ENCODE assay signal across 8 mouse cellular contexts in genomic region chr5:111409412-111410044, GRCm38 (mm10). TPM values are rescaled to one million over a fixed set of nuclear protein-coding genes. Genes with fewer than 3 reads are reported as not detected.
A peak's percentile ranks its signal among the peaks of the same experiment; 100 is the strongest.
DNase-seq lines count a peak whose midpoint lies in the region; ATAC-seq and TF ChIP-seq lines count a peak whose summit lies in the region.

No protein-coding gene starts in this region.

- H3K36me3 ChIP-seq in kidney, adult 2 months (ENCODE audit: control insufficient read depth, insufficient read depth, low read length), result no peaks in the 10 kb centered on the region
- no peaks in the 10 kb centered on the region for H3K36me3 ChIP-seq in kidney, embryonic 16.5 days (ENCODE audit: insufficient read depth, low read length)
- H3K36me3 ChIP-seq in ES-E14 (ENCODE audit: control insufficient read depth, insufficient read depth, low read length, poor library complexity, severe bottlenecking), result no peaks in the 10 kb centered on the region
- no peaks in the 10 kb centered on the region for H3K36me3 ChIP-seq in embryonic facial prominence, embryonic 15.5 days
- no peaks in the 10 kb centered on the region for H3K36me3 ChIP-seq in lung, embryonic 14.5 days (ENCODE audit: insufficient read depth)

- H3K4me2 ChIP-seq in kidney, embryonic 16.5 days (replicated peaks; ENCODE audit: low read depth, low read length), result no peak overlapping the region
- H3K4me2 ChIP-seq in embryonic facial prominence, embryonic 15.5 days (replicated peaks), result no peak overlapping the region
- no peak overlapping the region for H3K4me2 ChIP-seq in lung, embryonic 14.5 days

- no peak overlapping the region for H3K4me3 ChIP-seq in kidney, adult 2 months (ENCODE audit: insufficient read depth, low read depth, low read length)
- no peak overlapping the region for H3K4me3 ChIP-seq in kidney, embryonic 16.5 days (ENCODE audit: low read length)
- no peak overlapping the region for H3K4me3 ChIP-seq in ES-E14 (ENCODE audit: insufficient read depth in 1 of 2, low read depth in 1 of 2, low read length in 2 of 2, poor library complexity in 1 of 2, severe bottlenecking in 1 of 2)
- no peak overlapping the region for H3K4me3 ChIP-seq in embryonic facial prominence, embryonic 15.5 days (replicated peaks)
- H3K4me3 ChIP-seq in lung, embryonic 14.5 days (ENCODE audit: low read depth, low read length), result no peak overlapping the region

- no peaks in the 10 kb centered on the region for H3K9me3 ChIP-seq in kidney, embryonic 16.5 days (ENCODE audit: low read length)
- H3K9me3 ChIP-seq in ES-E14 (ENCODE audit: control insufficient read depth, insufficient read depth, low read depth, low read length), result no peaks in the 10 kb centered on the region
- no peaks in the 10 kb centered on the region for H3K9me3 ChIP-seq in embryonic facial prominence, embryonic 15.5 days (replicated peaks)
- H3K9me3 ChIP-seq in lung, embryonic 14.5 days (ENCODE audit: low read depth, low read length), result no peaks in the 10 kb centered on the region

- H3K27ac ChIP-seq in kidney, adult 2 months (ENCODE audit: insufficient read depth, low read depth, low read length), result no peak overlapping the region
- no peak overlapping the region for H3K27ac ChIP-seq in kidney, embryonic 16.5 days (ENCODE audit: low read length)
- H3K27ac ChIP-seq in ES-E14 (ENCODE audit: insufficient read depth, low read depth, low read length, poor library complexity, severe bottlenecking), result no peak overlapping the region
- H3K27ac ChIP-seq in embryonic facial prominence, embryonic 15.5 days (replicated peaks), result peak overlapping the region; percentile 87
- 0 out of 2 replicates have a peak overlapping the region, but pooled peaks have one; percentile 88 for H3K27ac ChIP-seq in lung, embryonic 14.5 days (ENCODE audit: low read depth)

- peak; percentile 60 for TF ChIP-seq CTCF in kidney, adult 2 months (conservative IDR thresholded peaks at IDR 0.05; ENCODE audit: insufficient read depth, insufficient read length, low read depth, low read length)
- peak; percentile 71 for TF ChIP-seq CTCF in lung, embryonic 14.5 days (IDR thresholded peaks at IDR 0.05; ENCODE audit: low read depth)

- no peak for ATAC-seq in kidney, embryonic 16.5 days (ENCODE audit: low FRiP score, low TSS enrichment)
- no peak for ATAC-seq in embryonic facial prominence, embryonic 15.5 days (ENCODE audit: insufficient number of reproducible peaks, low FRiP score, low TSS enrichment, low read depth)
- no peak for ATAC-seq in lung, embryonic 14.5 days (ENCODE audit: insufficient read depth)

- no peak for TF ChIP-seq POLR2A in kidney, adult 2 months (IDR thresholded peaks at IDR 0.05; ENCODE audit: low read depth, low read length)

- H3K27me3 ChIP-seq in kidney, adult 2 months (replicated peaks; ENCODE audit: control insufficient read depth, insufficient read depth, low read length), result no peaks in the 10 kb centered on the region
- peaks cover 54% of the 10 kb centered on the region for H3K27me3 ChIP-seq in kidney, embryonic 16.5 days (ENCODE audit: insufficient read depth, low read length)
- H3K27me3 ChIP-seq in embryonic facial prominence, embryonic 15.5 days, result peaks cover 4% of the 10 kb centered on the region; the same call in 1 of the 2 replicates
- no peaks in the 10 kb centered on the region for H3K27me3 ChIP-seq in lung, embryonic 14.5 days (ENCODE audit: insufficient read depth, low read length)

- no peak overlapping the region for H3K9ac ChIP-seq in kidney, embryonic 16.5 days (replicated peaks; ENCODE audit: low read length)
- no peak overlapping the region for H3K9ac ChIP-seq in ES-E14 (ENCODE audit: insufficient read depth, low read depth, low read length, poor library complexity, severe bottlenecking)
- H3K9ac ChIP-seq in embryonic facial prominence, embryonic 15.5 days, result no peak overlapping the region
- H3K9ac ChIP-seq in lung, embryonic 14.5 days, result no peak overlapping the region

- DNase-seq in kidney, adult 2 months, result peak; percentile 25
- peak; percentile 71 for DNase-seq in ES-E14 (ENCODE audit: low read depth, low spot score)
- DNase-seq in lung, embryonic 14.5 days, result peak; percentile 77
- no peak for DNase-seq in spleen, adult 12 weeks (ENCODE audit: low spot score)
- no peak for DNase-seq in urinary bladder, postnatal 4 days (ENCODE audit: low spot score in 2 of 2)
- DNase-seq in ovary, postnatal 36 days (ENCODE audit: low spot score), result no peak

- no peaks in the 10 kb centered on the region for H3K4me1 ChIP-seq in kidney, adult 2 months (ENCODE audit: control insufficient read depth, insufficient read depth, low read length)
- H3K4me1 ChIP-seq in kidney, embryonic 16.5 days (ENCODE audit: insufficient read depth, low read length), result peaks cover 9% of the 10 kb centered on the region
- peaks cover 0 to 5% of the 10 kb centered on the region in 2 experiments; a peak in 1 of 4 replicates for H3K4me1 ChIP-seq in ES-E14 (ENCODE audit: control insufficient read depth in 2 of 2, insufficient read depth in 2 of 2, low read length in 2 of 2, poor library complexity in 1 of 2)
- peaks cover 39% of the 10 kb centered on the region for H3K4me1 ChIP-seq in embryonic facial prominence, embryonic 15.5 days
- H3K4me1 ChIP-seq in lung, embryonic 14.5 days (ENCODE audit: insufficient read depth), result peaks cover 9% of the 10 kb centered on the region

- in situ Hi-C loops in ES-E14 (cut with MboI; ENCODE audit: low sequenced_read_pairs in 2 of 2, unreplicated experiment in 2 of 2), result no loop called here

- WGBS in kidney, adult 2 months, result 7% methylated on average over 1 of the region's 1 CpGs
- WGBS in kidney, embryonic 16.5 days, result 0% methylated on average over 1 of the region's 1 CpGs
- 18% methylated on average over 1 of the region's 1 CpGs for WGBS in embryonic facial prominence, embryonic 15.5 days
- 10% methylated on average over 1 of the region's 1 CpGs for WGBS in lung, embryonic 14.5 days

TF ChIP-seq in ES-E14, 5 proteins besides CTCF, POLR2A, EP300 and RAD21:
- TF ChIP-seq ZC3H11A (IDR thresholded peaks at IDR 0.05; ENCODE audit: borderline replicate concordance, low read depth, low read length), result peak; percentile 49
- no peak for TF ChIP-seq CHD2 (IDR thresholded peaks at IDR 0.05; ENCODE audit: low read depth, low read length)

RNA-seq across cellular contexts. Expression of gene Mn1, which starts 7.6 kb away (rescaled TPM):
- polyA plus RNA-seq in kidney, adult 2 months (2012; rRNA removed), result 1.1 and 1.4 TPM in 2 replicates
- polyA plus RNA-seq in kidney, embryonic 16.5 days (2015; fragmentation: Nextera tagmentation; extraction: Ambion mirVana), result 6.9 and 7.2 TPM in 2 replicates
- 1.9 and 2.8 TPM in 2 replicates for total RNA-seq in ES-E14 (2012; rRNA removed)
- 34.1 and 39.3 TPM in 2 replicates for polyA plus RNA-seq in embryonic facial prominence, embryonic 15.5 days (2015; fragmentation: Nextera tagmentation; extraction: Ambion mirVana)
- polyA plus RNA-seq in lung, embryonic 14.5 days (2014; fragmentation: Nextera tagmentation; extraction: Ambion mirVana), result 8.9 and 9.7 TPM in 2 replicates

Comparison
In these comparisons a context has a peak if more than half of its experiments do, and no peak if none do; other contexts are left out.
1. DNase-seq: peak in kidney, adult 2 months (single experiment), ES-E14 (single experiment) and lung, embryonic 14.5 days (single experiment); none in spleen, adult 12 weeks (single experiment), urinary bladder, postnatal 4 days (0 of 2) and ovary, postnatal 36 days (single experiment).
2. H3K27ac ChIP-seq: peak in embryonic facial prominence, embryonic 15.5 days (single experiment) and lung, embryonic 14.5 days (single experiment); none in kidney, adult 2 months (single experiment), kidney, embryonic 16.5 days (single experiment) and ES-E14 (single experiment).